Mouse (Mus musculus) intestine, embryonic 16.5 days (tissue): Measurements from ENCODE around the gene Plekha6. TPM values are rescaled to one million over a fixed set of nuclear protein-coding genes. Genes with fewer than 3 reads are reported as not detected.

Source experiments
- ATAC-seq: fragments of 200-750 bp; cut with Nextera tagmentation; 2 replicates; pipeline ENCODE4 v1.8.0; 2017; ENCODE audit warnings: moderate TSS enrichment, moderate library complexity
- H3K27ac ChIP-seq: fragments of 300-500 bp; sonication (generic); 2 replicates; pipeline ENCODE4 v1.5.1; 2014; ENCODE audit warnings: mild to moderate bottlenecking, low read length
- H3K27me3 ChIP-seq: fragments of 300-500 bp; sonication (generic); replicated peaks from 2 replicates; pipeline ENCODE4 v1.6.1; 2014; ENCODE audit warnings: low read length, control low read depth, mixed read lengths; ENCODE audit not compliant: control insufficient read depth, insufficient read depth
- H3K36me3 ChIP-seq: fragments of 300-500 bp; sonication (generic); 2 replicates; pipeline ENCODE4 v1.6.1; 2014; ENCODE audit warnings: low read length, control low read depth; ENCODE audit not compliant: control insufficient read depth, insufficient read depth
- H3K4me1 ChIP-seq: fragments of 300-500 bp; sonication (generic); 2 replicates; pipeline ENCODE4 v1.6.1; 2014; ENCODE audit warnings: low read length, control low read depth, mixed read lengths; ENCODE audit not compliant: control insufficient read depth, insufficient read depth
- H3K4me2 ChIP-seq: fragments of 300-500 bp; sonication (generic); 2 replicates; pipeline ENCODE4 v1.6.1; 2014; ENCODE audit warnings: low read depth, low read length, control low read depth
- H3K4me3 ChIP-seq: fragments of 300-500 bp; sonication (generic); 2 replicates; pipeline ENCODE4 v1.5.1; 2014; ENCODE audit warnings: mild to moderate bottlenecking, low read length
- H3K9ac ChIP-seq: fragments of 300-500 bp; sonication (generic); 2 replicates; pipeline ENCODE4 v1.6.1; 2014; ENCODE audit warnings: low read depth, low read length
- H3K9me3 ChIP-seq: fragments of 300-500 bp; sonication (generic); 2 replicates; pipeline ENCODE4 v1.6.1; 2016; ENCODE audit warnings: low read length, control low read depth; ENCODE audit not compliant: control insufficient read depth
- WGBS: fragments of 180-500 bp; shearing (Covaris S2); extraction: QIAGEN DNeasy Blood & Tissue Kit; methylation state at CpG from one replicate; pipeline ENCODE4 v1.1.7; 2014; 5-methylcytosine and 5-hydroxymethylcytosine counted together
- polyA plus RNA-seq: library from polyadenylated mRNA; unstranded; fragments of >200 nt; fragmentation: Nextera tagmentation; extraction: Ambion mirVana; gene quantifications from 2 replicates; pipeline ENCODE4 v1.2.1, GENCODE M21; 2015

Gene Plekha6
- polyA plus RNA-seq, 1 experiment from 2014 or later: 11.0 TPM

DNA sequence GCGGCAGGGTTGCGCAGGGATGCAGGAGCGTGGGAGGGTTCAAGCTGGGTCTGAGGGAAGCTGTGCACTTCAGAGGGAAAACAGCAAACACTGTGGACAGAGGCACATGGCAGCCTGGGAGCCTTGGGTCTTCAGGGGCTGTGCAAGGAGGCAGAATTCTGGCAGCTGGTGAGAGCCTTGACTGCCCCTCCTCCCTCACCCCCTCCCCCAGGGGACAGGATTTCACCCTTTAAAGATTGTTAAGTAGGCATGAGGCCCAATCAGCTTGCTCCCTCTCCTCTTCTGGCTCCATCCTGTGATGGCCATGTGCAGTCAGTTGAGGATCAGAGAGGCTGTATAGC is 51.3 kb downstream of the Plekha6 start:
- 83% methylated on average over 3 of the region's 3 CpGs for WGBS
- Histone ChIP-seq H3K27me3 (no peaks in the 10 kb centered on the region), H3K27ac (no peak overlapping the region), H3K9me3 (no peaks in the 10 kb centered on the region), H3K36me3 (no peaks in the 10 kb centered on the region), H3K4me3 (no peak overlapping the region), H3K4me2 (no peak overlapping the region), H3K4me1 (peaks cover 42% of the 10 kb centered on the region), H3K9ac (no peak overlapping the region)
- ATAC-seq: no peak

- Histone ChIP-seq H3K4me2 (no peak overlapping the region), H3K4me1 (peaks cover 38% of the 10 kb centered on the region), H3K9me3 (no peaks in the 10 kb centered on the region), H3K27me3 (no peaks in the 10 kb centered on the region), H3K4me3 (no peak overlapping the region), H3K36me3 (no peaks in the 10 kb centered on the region), H3K27ac (no peak overlapping the region), H3K9ac (no peak overlapping the region)
- ATAC-seq: no peak
- 83% methylated on average over 10 of the region's 10 CpGs for WGBS
Observed at GRCm38 (mm10) chr1:133215753-133216152, 51.7 kb downstream of the Plekha6 start.

GRCm38 (mm10) chr1:133217031-133217430 is 53.0 kb downstream of the Plekha6 start:
- no peaks in the 10 kb centered on the region for H3K27me3 ChIP-seq
- H3K4me2 ChIP-seq: no peak overlapping the region
- no peak for ATAC-seq
- WGBS: 56% methylated on average over 5 of the region's 5 CpGs
- no peak overlapping the region for H3K4me3 ChIP-seq
- H3K36me3 ChIP-seq: no peaks in the 10 kb centered on the region
- H3K9ac ChIP-seq: no peak overlapping the region
- H3K4me1 ChIP-seq: peaks cover 39% of the 10 kb centered on the region
- H3K27ac ChIP-seq: no peak overlapping the region
- no peaks in the 10 kb centered on the region for H3K9me3 ChIP-seq

DNA sequence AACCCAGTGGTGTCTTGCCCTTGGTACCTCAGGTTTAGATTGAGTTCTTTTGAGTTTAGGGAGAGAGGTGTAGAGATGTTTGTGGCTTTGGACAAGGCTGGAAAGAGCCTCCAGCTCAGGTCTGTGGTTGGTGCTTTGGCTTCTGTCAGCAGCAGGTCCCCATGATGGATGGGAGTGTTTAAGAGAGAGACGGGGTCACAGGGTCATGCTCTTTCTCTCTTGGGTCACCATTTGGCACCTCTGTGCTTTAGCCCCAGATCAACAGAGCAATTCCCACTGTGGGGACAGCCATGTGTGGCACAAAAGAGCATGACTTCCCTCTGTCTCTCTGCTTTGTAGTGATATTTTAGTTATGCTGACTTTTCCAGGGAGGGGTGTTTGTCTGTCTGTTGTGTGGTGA is 55.1 kb downstream of the Plekha6 start:
- Histone ChIP-seq H3K27me3 (no peaks in the 10 kb centered on the region), H3K9me3 (no peaks in the 10 kb centered on the region)
- WGBS: 58% methylated on average over 1 of the region's 1 CpGs

GRCm38 (mm10) chr1:133221459-133221858 is 57.4 kb downstream of the Plekha6 start:
- ATAC-seq: peak; percentile 80
- peak overlapping the region; percentile 42; the same call in 1 of the 2 replicates for H3K27ac ChIP-seq
- WGBS: 38% methylated on average over 3 of the region's 3 CpGs
- no peaks in the 10 kb centered on the region for H3K27me3 ChIP-seq
- H3K4me3 ChIP-seq: no peak overlapping the region
- peaks cover 23% of the 10 kb centered on the region for H3K4me1 ChIP-seq
- no peaks in the 10 kb centered on the region for H3K36me3 ChIP-seq
- H3K9ac ChIP-seq: no peak overlapping the region
- H3K4me2 ChIP-seq: 0 out of 2 replicates have a peak overlapping the region, but pooled peaks have one; percentile 5
- no peaks in the 10 kb centered on the region for H3K9me3 ChIP-seq

More for the DNA sequence above, 55.1 kb downstream of the Plekha6 start:
- no peak overlapping the region for H3K27ac ChIP-seq
- H3K4me1 ChIP-seq: peaks cover 31% of the 10 kb centered on the region
- H3K9ac ChIP-seq: no peak overlapping the region
- H3K4me3 ChIP-seq: no peak overlapping the region
- H3K4me2 ChIP-seq: no peak overlapping the region
- no peaks in the 10 kb centered on the region for H3K36me3 ChIP-seq
- no peak for ATAC-seq

DNA sequence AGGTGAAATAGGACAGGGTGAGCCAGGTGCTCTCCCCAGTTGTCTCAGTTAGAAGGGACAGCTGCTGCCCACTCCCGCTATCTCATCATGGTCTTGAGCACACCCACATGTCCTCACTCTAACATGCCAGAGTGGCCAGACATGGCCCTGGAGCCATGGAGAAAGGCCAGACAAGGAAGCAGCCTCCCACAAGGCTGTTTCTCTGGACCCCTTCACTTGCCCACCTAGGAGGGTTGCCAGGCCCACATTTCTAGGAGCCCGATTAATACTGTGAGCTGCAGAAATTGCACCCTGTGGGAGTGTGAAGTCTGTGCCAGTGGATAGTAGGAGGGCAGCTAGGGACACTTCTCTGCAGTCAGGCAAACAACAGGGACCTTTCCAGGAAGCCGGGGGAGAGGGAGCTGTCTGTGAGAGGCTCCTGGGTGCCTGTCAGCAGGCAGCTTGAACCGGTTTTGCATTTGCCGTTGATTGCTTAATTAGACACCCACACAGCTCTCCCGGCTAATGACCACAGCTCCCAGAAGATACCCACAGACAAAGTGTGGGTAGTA is 58.5 kb downstream of the Plekha6 start:
- Histone ChIP-seq H3K4me2 (no peak overlapping the region), H3K9me3 (no peaks in the 10 kb centered on the region), H3K27me3 (no peaks in the 10 kb centered on the region), H3K27ac (no peak overlapping the region), H3K9ac (peak overlapping the region; percentile 21), H3K4me1 (peaks cover 31% of the 10 kb centered on the region), H3K4me3 (no peak overlapping the region), H3K36me3 (no peaks in the 10 kb centered on the region)
- 0 out of 2 replicates have a peak, but pooled peaks have one; percentile 12 for ATAC-seq
- 39% methylated on average over 6 of the region's 6 CpGs for WGBS

GRCm38 (mm10) chr1:133224674-133225073 is 60.7 kb downstream of the Plekha6 start:
- H3K27me3 ChIP-seq: no peaks in the 10 kb centered on the region
- no peak for ATAC-seq
- no peak overlapping the region for H3K27ac ChIP-seq
- no peak overlapping the region for H3K4me2 ChIP-seq
- no peak overlapping the region for H3K4me3 ChIP-seq
- no peak overlapping the region for H3K9ac ChIP-seq
- peaks cover 43% of the 10 kb centered on the region for H3K4me1 ChIP-seq
- H3K36me3 ChIP-seq: no peaks in the 10 kb centered on the region
- no peaks in the 10 kb centered on the region for H3K9me3 ChIP-seq

- Histone ChIP-seq H3K36me3 (no peaks in the 10 kb centered on the region), H3K4me2 (no peak overlapping the region), H3K9me3 (no peaks in the 10 kb centered on the region), H3K27ac (no peak overlapping the region), H3K9ac (no peak overlapping the region), H3K4me3 (no peak overlapping the region), H3K27me3 (no peaks in the 10 kb centered on the region), H3K4me1 (peaks cover 43% of the 10 kb centered on the region)
- no peak for ATAC-seq
- 55% methylated on average over 3 of the region's 3 CpGs for WGBS
Observed at GRCm38 (mm10) chr1:133225137-133225536, 61.1 kb downstream of the Plekha6 start.

DNA sequence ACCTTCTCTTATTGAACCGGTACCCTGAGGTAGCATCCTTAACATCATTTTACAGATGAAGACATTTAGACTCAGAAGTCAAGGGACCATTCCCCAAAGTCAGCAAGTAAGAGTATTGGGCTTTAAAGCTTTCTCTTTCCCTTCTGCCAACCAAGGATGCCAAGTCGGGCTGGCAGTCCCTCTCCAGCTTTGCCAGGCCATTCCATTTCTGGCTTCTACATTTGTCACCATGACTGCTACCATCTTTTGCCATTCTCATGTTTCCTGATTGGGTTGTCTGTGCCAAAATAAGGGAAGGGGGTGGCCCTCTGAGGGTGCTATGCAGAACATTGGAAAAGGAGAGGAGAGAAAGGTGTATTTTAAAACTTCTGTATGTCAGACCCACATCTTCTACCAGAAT is 61.6 kb downstream of the Plekha6 start:
- no peaks in the 10 kb centered on the region for H3K9me3 ChIP-seq
- H3K36me3 ChIP-seq: no peaks in the 10 kb centered on the region
- ATAC-seq: no peak
- peaks cover 43% of the 10 kb centered on the region for H3K4me1 ChIP-seq
- H3K4me2 ChIP-seq: no peak overlapping the region
- no peaks in the 10 kb centered on the region for H3K27me3 ChIP-seq
- 81% methylated on average over 2 of the region's 2 CpGs for WGBS
- no peak overlapping the region for H3K4me3 ChIP-seq
- no peak overlapping the region for H3K9ac ChIP-seq
- no peak overlapping the region for H3K27ac ChIP-seq
